Mouse (Mus musculus): ENCODE measurements around the gene App.

The App gene

GRCm38 (mm10) chr16:85149509-85149871 lies 24.1 kb downstream of the App start:
- DNase-seq = no peak

DNA sequence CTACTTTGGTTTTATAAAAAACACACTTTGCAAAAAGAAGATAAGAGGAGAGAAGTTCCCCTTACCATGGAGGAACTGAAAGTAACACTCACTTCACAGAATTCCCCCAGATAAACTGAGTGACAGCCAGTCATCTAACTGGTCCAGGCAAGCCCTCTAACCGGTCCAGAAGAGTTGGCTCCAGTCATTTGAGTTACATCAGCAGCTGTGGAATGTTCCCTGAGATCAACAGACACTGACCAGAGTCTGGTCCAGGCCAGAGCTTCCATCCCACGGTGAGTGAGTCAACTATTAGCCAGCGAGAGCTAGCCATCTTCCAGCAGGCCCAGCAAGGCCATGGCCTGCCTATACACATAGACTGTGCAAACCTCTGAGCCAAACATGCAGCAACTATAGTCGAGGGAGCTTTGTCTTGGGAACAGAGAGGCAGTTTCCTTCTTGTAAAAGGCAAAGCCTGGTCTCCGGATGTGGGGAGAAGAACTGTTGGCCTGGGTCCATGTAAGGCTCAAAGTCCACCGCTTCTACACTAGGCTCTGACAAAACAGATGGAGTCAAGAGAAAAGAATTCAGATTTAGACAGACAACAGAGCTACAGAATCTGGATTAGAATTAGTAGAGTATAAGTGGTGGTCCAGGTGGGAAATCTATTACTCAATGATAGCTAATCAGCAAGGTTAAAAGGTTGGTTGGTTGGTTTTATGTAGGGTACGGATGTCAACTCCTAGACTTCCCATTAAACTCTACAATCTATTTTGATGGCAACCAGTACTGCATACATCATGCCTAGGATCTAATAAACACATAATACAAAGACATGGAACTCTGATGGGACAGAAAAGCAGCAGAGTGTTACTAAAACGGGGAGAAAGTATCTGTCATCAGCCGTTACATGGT lies 24.7 kb downstream of the App start:
- DNase-seq = no peak

DNA sequence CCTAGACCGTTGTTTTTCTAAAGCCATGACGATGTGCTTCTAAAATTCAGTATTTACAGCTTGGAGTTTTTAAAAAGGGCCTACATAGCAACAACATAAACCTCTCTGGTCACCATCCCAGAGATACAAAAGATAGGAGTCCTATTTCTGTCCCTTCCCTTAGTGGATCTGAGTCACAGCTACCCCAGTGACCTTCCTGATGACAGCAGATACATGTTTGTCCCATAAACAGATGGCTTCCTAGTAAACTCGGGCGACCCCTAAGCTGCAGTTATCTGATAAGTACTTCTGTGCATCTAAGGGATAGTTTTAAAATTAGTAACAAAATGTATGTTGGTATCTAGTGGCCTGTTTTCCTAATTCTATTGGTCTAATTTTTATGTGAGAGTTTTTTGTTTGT lies 26.1 kb downstream of the App start:
- DNase-seq = no peak

DNA sequence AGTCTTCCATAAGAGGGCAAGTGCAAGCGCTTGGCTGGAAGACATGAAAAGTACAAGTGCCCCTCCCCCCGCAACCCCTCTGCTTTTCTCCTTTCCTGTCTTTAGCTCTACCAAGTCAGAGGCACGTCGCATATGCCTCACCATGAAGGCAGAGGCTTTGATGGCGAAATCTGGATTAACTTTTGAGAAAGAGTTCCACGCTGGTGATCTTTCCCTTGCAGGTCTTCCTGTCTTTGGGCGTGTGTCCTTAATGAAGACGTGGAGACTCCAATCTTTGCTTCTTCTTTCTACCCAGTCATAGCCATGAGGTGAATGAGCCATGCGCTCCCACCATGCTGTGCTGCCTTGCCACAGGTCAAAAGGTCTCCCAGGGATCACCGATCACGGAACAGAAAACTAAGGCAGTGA lies 27.8 kb downstream of the App start:
- peak; percentile 25 for DNase-seq

- DNase-seq = no peak
Observed at GRCm38 (mm10) chr16:85145369-85145768, 28.2 kb downstream of the App start.

DNA sequence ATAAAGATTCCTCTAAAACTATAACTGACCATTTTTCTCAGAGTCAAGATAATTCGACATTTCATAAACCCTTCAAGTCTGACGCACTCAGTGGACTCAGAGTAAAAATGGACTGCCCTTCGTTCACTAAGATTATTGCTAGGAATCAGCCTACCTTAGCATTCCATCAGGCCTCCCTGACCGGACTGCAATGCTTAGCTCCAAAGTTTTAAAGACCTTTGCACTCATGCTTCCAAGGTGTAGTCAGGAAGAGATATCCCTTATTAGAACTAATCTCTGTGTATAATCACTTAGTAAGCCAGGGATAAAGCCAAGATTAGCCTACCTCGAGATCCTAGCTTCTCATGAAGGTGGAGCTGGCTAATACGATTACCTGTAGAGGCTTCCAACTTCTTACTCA lies 29.2 kb downstream of the App start:
- peak; percentile 59 for DNase-seq

DNA sequence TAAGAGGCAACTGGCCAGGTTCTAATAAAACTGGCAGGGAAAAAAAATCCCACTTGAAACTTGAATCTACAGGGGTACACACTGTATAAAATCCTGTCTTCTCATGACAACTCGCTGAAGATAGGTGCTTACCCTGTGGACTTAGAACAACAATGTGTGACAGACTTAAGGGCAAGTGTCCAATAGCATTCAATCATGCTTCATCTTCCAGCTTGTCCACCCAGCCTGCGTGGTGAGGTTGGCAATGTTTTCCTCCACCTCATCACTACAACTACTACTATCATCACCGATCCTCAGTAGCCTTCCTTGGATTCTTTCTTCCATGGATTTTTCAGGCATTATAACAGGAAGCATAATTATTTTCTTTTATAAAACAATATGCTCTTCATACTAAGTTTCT lies 29.7 kb downstream of the App start:
- DNase-seq = no peak

DNA sequence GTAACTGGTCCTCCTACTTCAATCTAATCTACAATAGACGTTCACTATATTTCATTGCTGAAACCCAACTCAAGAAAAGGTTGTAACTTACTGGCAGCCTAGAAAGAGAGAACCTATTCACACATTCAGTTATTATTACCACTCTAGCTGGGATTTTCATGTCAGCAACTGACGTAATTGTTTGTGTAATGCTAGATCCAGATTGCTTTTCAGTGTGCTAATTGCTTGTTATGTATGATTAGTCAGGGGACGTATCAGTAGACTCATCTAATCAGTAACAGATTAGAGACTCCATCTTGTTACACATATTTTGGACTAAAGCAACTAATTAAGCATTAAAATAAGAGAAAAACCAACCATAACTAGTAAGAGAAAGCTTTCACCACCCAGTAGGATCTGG lies 30.4 kb downstream of the App start:
- DNase-seq = peak; percentile 49

- no peak for DNase-seq
Observed at GRCm38 (mm10) chr16:85141404-85141803, 32.2 kb downstream of the App start.

GRCm38 (mm10) chr16:85139178-85139604 lies 34.4 kb downstream of the App start:
- DNase-seq = no peak

DNA sequence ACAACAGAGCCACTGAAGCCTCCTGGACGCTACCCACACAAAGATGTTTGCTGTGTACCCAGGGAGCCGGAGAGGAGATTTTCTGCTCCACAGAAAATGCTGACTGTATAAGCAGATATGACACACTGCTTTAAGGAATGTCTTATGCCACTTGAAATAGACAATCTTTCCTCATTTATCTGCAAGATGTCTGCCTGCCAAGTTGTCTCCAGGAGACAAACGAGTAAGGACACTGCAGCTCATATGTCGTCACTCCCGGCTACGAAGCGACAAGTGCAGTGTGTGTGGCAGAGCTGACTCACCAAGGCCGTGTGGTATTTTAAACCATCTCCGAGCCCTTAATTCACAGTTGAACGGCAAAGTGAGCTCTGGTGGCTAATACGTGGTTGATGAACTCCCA lies 36.2 kb downstream of the App start:
- DNase-seq = peak; percentile 42

GRCm38 (mm10) chr16:85136046-85136445 lies 37.5 kb downstream of the App start:
- no peak for DNase-seq

DNA sequence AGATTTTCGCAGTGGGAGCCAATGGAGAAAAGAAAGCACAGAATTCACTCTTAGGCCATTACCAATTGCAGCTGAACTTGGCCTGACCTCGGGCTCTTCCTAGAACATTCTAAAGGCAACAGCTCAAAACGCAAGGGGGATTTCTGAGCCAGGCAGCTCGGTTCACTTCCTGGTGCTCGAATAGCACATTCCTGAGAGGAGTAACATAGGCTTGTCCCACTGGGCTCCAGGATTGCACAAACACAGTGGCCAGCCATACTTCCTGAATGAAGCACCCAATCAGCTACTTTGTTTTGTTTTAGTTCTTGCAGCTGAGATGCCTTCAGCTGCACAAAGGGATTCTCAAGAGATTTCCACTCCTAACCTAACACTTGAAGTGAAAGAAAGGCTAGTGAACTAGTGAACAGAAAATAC lies 40.1 kb downstream of the App start:
- DNase-seq = no peak

DNA sequence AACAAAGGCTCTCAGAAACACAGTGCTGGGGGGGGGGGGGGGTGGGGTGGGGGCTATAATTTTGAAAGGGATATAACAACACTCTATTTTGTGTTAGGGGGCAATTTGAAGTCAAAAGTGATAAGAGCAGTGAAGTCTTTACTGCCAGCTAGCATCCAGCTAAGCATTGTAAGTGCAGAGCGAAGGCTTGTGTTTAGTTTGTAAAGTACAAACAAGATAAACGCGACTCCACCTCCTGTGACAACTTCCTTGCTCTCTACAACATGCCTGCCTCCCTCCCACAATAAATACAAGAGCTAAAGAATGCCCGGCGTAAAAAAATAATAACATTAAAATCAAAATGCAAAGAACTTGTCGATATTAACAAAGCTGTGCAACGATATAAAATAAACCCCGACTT lies 40.5 kb downstream of the App start:
- DNase-seq = no peak

DNA sequence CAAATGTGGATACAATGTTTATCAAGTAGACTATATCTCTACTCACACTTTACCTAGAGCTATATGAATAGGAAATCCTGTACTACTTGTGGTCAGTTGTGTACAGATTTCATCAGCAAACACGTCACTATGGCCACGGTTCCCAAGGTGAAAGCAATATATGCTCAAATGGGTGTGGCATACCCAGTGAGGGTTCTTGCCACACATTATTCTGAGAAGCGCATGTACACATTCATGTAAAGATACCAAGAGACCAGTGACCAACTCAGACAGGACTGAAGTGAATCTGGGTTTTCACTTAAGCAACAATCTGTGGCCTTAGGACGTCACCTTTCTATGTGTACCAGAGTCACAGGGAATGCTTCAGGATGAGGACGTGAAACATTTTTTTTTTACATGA lies 41.4 kb downstream of the App start:
- DNase-seq = no peak

DNA sequence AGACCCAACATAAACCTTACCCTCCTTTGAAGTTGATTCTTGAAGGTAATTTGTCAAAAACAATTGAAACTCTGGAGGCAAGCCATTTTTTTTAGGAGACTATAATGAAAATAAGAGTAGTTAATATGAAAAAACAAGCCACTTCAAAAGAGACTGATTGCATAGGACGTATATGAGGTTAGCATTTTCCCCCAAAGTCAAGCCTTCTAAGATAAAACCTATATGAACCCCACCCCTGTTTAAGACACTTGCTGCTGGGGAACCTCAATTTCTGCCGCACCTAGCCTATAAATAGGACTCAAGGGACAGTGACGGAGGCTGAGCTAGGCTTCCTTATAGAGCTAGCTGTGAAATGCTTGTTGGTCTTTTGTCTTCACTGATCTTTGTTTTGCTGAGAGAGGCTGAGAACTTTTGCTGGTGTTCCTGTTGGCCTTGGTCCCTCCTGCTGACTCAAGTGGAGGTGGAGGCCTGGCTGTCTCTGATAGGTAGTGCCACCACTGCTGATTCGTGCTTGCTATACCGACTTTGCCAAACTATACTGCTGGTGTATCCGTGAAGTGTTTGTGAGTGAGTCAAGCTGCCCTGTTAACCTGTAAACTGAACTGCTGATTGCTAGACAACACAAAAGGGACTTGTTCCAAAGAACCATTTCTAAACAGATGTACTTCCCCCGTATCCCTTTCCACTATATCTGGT lies 42.6 kb downstream of the App start:
- DNase-seq = no peak

GRCm38 (mm10) chr16:85128693-85129657 lies 44.6 kb downstream of the App start:
- DNase-seq = no peak

DNA sequence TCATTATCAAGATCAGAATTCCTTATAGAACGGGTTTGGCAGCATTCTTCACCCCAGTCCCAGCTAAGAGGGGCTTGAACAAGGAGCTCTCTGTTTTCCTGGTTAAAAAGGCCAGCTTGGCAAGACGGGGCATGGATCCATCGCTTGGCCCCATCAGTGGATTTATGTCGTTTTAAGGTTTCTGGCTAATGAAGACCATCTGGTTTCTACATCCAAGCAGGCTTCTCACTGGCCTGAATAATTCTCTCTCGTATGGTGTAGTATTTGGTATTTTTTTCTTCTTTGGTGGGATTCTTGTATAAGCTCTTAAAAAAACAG lies 45.3 kb downstream of the App start:
- no peak for DNase-seq

- DNase-seq = no peak
Observed at GRCm38 (mm10) chr16:85127661-85128346, 45.8 kb downstream of the App start.

GRCm38 (mm10) chr16:85124649-85125048 lies 48.9 kb downstream of the App start:
- no peak for DNase-seq

DNA sequence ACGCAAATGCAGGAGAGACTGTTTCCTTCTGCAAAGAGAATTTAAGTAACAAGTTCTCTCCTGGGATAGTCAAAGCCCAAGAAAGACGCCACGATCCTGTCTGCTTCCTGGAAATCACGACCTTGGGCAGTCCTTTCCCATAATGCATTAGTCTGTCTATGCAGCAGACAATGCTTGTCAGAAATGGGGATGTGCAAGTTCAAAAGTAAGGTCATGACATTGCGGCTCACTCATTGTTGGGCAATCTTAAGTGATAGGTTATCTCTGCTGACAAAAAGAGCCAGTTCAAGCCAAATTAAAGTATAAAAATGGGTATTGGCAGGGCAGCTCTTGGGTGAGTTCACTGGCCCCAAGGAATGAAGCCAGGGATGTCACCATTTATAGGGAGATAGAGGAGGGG lies 51.6 kb downstream of the App start:
- no peak for DNase-seq

DNA sequence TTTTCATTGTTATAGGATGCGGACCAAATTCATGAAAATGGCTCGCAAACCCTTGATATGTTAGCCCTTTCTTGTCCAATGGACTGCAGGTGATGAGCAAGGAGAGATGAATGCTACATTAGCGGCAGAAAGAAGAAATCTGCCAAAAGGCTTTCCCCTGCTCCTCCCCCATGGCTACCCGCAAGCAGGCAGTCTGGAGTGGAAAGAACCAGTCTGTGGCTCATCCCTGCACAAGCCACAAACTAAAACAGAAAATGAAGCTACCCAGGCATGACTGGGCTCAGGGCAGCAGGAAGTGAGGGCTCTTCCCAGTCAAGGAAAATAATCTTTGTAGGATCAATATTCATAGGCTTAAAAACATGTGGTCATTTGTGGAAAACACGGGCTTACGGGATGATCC lies 54.6 kb downstream of the App start:
- no peak for DNase-seq

DNA sequence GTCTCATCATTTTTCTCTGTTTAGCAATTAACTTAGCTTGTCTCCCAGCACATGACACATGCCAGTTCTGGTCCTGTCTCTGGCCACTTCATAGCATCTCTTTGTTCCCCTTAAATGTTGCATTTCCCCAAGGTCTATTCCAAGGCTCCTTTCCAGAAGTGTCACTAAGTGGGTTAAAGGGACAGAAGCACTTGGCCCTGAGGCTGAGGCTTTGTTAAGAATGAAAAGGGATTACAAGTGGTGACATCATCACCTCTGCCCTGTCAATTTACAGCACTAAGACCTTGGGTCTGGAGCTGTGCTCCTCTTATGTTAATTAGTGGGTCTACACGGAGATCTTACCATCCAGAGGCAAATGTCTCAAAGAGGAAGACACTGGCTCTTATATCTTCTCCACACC lies 56.0 kb downstream of the App start:
- DNase-seq = peak; percentile 58

All from retina, postnatal 1 day (tissue).